Mouse (Mus musculus) erythroblast, embryonic 14.5 days (primary cell): ENCODE measurements around the gene 2310011J03Rik. TPM values are rescaled to one million over a fixed set of nuclear protein-coding genes. Genes with fewer than 3 reads are reported as not detected.

Source experiments
- H3K27me3 ChIP-seq: 2 replicates; pipeline ENCODE4 v1.6.1; 2012; ENCODE audit warnings: inconsistent platforms; ENCODE audit not compliant: control insufficient read depth
- H3K36me3 ChIP-seq: 2 replicates; pipeline ENCODE4 v1.6.1; 2012; ENCODE audit warnings: mild to moderate bottlenecking, inconsistent platforms; ENCODE audit not compliant: control insufficient read depth
- H3K4me1 ChIP-seq: 2 replicates; pipeline ENCODE4 v1.6.1; 2012; ENCODE audit warnings: inconsistent platforms; ENCODE audit not compliant: control insufficient read depth
- H3K4me3 ChIP-seq: replicated peaks from 2 replicates; pipeline ENCODE3; 2012; ENCODE audit warnings: moderate library complexity, mild to moderate bottlenecking, inconsistent platforms
- H3K9me3 ChIP-seq: 2 replicates; pipeline ENCODE4 v1.6.1; 2012; ENCODE audit warnings: low read length, inconsistent platforms, mixed read lengths; ENCODE audit not compliant: control insufficient read depth
- GATA1 ChIP-seq: IDR thresholded peaks from 2 replicates; pipeline ENCODE4 v1.6.1; 2012; ENCODE audit warnings: low read length, inconsistent platforms, mixed read lengths
- TAL1 ChIP-seq: IDR thresholded peaks from 3 replicates; pipeline ENCODE4 v1.6.1; 2012; ENCODE audit warnings: low read length, inconsistent platforms, mixed read lengths
- polyA plus RNA-seq: library from polyadenylated mRNA; stranded (reverse); fragments of >175 nt; gene quantifications from 2 replicates; pipeline ENCODE4 v1.2.3, GENCODE M21; 2012

Gene 2310011J03Rik
- polyA plus RNA-seq, 1 experiment: 12.9 TPM

DNA sequence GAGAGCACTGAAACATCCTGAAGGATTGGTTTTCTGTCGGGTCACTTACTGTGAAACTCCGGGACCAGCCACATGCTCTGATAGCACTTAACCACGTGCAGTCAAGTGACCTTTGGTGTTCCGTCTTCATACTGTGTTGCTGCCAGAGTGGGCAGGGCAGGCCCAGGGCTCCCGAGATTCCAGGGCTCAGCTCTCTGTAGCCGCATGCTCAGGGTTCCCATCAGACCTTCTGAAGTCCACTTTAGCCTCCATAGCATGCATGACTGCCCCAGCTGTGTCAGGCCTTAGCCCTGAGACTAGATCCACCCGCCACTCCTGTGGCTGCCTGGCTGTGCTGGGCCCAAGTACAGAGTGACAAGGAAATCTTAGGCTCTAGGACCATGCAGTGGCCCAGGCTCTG is 39.0 kb downstream of the 2310011J03Rik start:
- TF ChIP-seq GATA1 (no peak), TAL1 (no peak)
- Histone ChIP-seq H3K9me3 (no peaks in the 10 kb centered on the region), H3K4me3 (no peak overlapping the region), H3K27me3 (no peaks in the 10 kb centered on the region), H3K4me1 (peaks cover 21% of the 10 kb centered on the region), H3K36me3 (peaks cover 99% of the 10 kb centered on the region)

DNA sequence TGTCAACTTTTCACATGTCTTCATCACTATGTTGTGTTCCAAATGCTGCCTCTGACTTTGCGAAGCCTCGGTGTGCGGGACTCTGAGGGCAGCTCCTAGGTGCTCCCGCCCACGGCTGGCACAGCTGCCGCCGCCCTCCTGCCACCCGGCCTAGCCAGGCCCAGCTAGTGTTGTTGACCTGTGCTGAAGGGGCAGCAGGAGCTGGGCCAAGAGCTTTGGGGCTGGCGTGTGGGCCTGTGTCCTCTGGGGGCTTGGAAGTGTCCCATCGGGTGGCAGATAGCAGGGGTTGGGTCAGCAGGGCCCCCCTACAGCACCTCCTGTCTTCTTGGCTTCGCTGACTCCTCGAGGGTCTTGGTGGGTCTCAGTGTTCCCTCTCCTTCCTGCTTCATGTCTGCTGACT is 41.1 kb downstream of the 2310011J03Rik start:
- Histone ChIP-seq H3K4me1 (peaks cover 28% of the 10 kb centered on the region), H3K36me3 (peaks cover 99% of the 10 kb centered on the region)

DNA sequence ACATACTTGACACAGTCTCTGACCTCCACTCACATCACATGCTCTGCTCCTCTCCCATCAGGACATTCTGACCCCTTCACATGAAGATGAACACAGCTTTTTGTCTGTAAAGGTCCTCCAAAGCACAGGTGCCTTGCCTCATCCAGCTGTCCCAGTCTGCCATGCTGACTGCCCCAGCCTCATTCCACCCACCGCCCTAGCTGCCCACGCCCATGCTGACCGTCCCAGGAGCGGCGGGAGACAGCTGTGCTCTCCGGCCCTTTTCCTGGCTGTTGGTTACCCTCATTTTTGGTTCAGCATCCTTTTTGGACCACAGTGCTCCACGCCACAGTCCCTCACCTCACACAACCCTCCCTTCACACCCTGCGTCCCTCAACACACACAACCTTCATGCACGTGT is 41.9 kb downstream of the 2310011J03Rik start:
- TF ChIP-seq GATA1 (no peak), TAL1 (no peak)
- peaks cover 37% of the 10 kb centered on the region for H3K4me1 ChIP-seq
- H3K9me3 ChIP-seq: no peaks in the 10 kb centered on the region
- H3K27me3 ChIP-seq: no peaks in the 10 kb centered on the region
- peaks cover 99% of the 10 kb centered on the region for H3K36me3 ChIP-seq
- no peak overlapping the region for H3K4me3 ChIP-seq

More for the DNA sequence above, 41.1 kb downstream of the 2310011J03Rik start:
- TF ChIP-seq GATA1: no peak
- no peak for TF ChIP-seq TAL1
- H3K4me3 ChIP-seq: no peak overlapping the region
- no peaks in the 10 kb centered on the region for H3K27me3 ChIP-seq
- H3K9me3 ChIP-seq: no peaks in the 10 kb centered on the region

DNA sequence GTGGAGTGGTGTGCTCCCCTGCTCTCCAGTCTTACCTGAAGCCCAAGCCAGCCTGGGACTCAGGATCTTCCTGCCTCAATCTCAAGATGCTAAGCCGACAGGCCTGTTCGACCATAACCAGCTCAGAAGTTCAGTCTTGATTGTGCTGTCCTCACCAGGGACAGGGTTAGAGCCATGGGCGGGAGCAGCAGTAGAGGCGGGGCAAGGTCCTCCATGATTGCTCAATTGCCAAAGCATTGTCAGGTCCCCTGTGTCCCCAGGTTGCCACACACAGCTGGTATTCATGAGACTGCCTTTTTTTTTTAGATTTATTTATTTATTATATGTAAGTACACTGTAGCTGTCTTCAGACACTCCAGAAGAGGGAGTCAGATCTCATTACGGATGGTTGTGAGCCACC is 44.1 kb downstream of the 2310011J03Rik start:
- Histone ChIP-seq H3K36me3 (peaks cover 97% of the 10 kb centered on the region), H3K27me3 (no peaks in the 10 kb centered on the region), H3K9me3 (no peaks in the 10 kb centered on the region), H3K4me1 (peaks cover 44% of the 10 kb centered on the region), H3K4me3 (no peak overlapping the region)
- TF ChIP-seq GATA1: no peak
- no peak for TF ChIP-seq TAL1

DNA sequence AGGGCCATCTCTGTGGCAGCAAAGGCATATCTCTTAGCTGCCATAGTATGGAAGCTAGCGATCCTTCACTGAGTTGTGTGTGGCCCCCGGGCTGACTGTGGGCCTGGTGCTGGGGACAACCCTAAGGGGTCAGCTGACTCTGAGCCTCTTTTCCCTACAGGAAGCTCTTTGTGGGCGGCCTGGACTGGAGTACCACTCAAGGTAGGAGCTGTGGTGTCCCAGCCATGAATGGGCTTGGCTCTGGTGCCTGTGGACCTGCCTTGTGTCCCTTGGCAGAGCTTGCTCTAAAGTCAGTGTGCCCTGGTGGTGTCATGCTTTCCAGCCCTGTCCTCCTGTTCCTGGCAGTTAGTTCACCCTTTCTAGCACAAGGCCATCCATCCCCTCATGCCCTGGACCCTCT is 46.5 kb downstream of the 2310011J03Rik start:
- H3K4me3 ChIP-seq: no peak overlapping the region
- no peaks in the 10 kb centered on the region for H3K9me3 ChIP-seq
- no peaks in the 10 kb centered on the region for H3K27me3 ChIP-seq
- H3K4me1 ChIP-seq: peaks cover 63% of the 10 kb centered on the region
- peaks cover 97% of the 10 kb centered on the region for H3K36me3 ChIP-seq
- TF ChIP-seq TAL1 (no peak), GATA1 (no peak)

DNA sequence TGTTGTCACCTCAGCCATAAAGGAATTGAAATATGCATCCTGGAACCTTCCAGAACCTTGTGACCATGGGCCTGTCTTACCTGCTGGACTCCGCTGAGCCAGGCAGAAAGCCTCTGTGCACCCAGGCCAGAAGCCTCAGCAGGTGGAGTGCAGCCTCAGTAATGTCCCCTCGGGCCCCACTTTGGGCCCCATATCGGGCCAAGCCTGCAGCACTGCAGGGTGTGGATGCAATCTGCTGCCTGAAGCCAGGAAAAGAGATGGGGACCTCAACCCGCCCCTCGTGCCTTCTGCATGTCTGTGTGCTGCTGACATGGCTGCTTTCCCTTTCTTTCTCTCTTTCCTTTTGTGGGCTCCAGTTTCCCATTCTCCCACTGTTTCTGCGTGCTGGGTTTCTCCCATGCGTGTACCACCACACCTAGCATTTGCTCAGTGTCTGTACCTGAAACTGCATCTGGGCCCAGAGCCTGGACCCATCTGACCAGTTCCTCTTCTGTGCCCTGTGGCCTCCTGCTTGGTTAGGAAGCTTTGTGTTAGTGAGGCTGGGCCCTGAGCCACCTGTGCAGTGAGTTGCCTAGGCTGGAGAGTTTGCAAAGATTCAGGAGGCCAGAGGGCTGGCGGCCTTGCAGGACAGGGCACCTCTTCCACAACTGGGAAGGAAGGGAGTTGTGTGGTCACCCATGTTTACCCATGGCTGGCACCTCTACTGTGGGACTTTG is 48.3 kb downstream of the 2310011J03Rik start:
- no peaks in the 10 kb centered on the region for H3K9me3 ChIP-seq
- peaks cover 96% of the 10 kb centered on the region for H3K36me3 ChIP-seq
- H3K4me1 ChIP-seq: peaks cover 80% of the 10 kb centered on the region
- H3K4me3 ChIP-seq: peak overlapping the region; percentile 56
- TF ChIP-seq GATA1 (no peak), TAL1 (no peak; the same call in 2 of the 3 replicates)
- H3K27me3 ChIP-seq: no peaks in the 10 kb centered on the region

DNA sequence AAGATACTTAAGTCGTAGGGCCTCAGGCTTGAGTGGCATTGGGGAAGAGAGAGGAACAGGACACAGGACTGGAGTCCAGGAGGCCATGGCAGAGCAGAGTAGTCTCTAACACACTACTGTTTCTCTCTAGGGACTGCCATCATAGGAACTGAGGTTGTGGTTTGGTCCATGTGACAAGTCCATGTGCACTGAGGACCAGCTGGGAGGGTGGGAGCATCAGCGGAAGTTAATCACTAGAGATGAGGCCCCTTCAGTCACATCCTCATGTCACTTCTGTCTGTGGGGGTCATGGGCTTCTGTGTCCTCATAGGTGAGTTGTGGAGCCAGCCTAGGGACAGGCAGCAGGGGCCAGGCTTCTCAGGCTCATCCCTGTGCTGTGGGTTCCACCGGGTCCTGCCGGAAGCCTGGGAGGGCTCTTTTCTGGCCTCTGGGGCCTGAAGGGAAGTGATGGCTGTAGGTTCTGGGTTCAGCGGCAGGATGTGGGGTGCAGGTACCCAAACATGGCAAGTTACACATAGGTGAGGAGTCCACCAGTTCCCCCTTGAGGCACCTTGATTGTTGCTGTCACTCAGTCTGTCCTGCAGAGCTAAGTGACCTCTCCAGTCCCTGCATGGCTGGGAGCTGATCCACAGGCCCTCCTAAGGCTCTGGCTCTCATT is 49.0 kb downstream of the 2310011J03Rik start:
- H3K4me3 ChIP-seq: peak overlapping the region; percentile 56
- H3K4me1 ChIP-seq: peaks cover 85% of the 10 kb centered on the region
- H3K9me3 ChIP-seq: no peaks in the 10 kb centered on the region
- H3K36me3 ChIP-seq: peaks cover 96% of the 10 kb centered on the region
- TF ChIP-seq GATA1 (no peak), TAL1 (no peak)
- H3K27me3 ChIP-seq: no peaks in the 10 kb centered on the region

DNA sequence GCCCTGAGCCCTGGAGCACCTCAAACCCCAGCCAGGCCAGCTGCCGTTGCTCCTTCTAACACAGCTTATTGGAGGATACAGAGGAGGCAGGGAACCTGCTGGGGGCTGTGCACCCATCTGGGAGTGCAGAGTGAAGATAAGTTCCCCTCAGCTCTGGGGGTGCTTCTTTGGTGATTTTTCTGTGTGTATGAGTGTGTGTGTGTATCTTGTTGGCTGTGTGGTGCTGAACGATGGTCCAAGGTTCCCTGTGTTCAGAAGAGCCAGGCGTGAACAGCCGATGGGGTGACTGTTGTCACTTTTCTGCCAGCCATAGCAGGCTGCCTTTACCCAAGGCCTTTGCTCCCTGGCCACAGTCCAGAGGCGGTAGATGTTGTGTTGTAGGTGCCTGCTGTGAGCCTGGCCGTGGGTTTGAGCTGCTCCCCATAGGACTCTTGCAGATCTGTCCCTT is 49.6 kb downstream of the 2310011J03Rik start:
- no peaks in the 10 kb centered on the region for H3K27me3 ChIP-seq
- H3K4me1 ChIP-seq: peaks cover 88% of the 10 kb centered on the region
- no peaks in the 10 kb centered on the region for H3K9me3 ChIP-seq
- peaks cover 94% of the 10 kb centered on the region for H3K36me3 ChIP-seq
- no peak for TF ChIP-seq TAL1
- no peak for TF ChIP-seq GATA1
- H3K4me3 ChIP-seq: peak overlapping the region; percentile 56

DNA sequence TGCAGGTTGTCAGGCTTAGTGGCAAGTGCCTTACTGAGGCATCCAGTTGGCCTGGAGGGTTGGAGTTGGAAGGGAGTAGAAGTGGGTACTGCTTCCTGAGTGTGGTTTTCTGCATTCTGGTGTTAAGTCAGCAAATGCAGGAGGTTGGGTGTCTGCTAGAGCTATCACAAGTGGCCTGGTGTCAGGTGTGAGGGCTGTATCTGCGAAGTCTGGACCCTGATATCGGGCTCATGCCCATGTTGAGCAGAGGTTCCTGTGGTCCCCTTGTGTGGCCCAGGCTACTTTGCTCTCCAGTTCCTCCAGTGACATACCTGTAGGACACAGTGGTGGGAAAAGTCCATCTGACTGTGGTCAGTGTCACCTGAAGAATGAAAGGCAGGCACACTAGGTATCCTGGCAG is 50.2 kb downstream of the 2310011J03Rik start:
- Histone ChIP-seq H3K27me3 (no peaks in the 10 kb centered on the region), H3K36me3 (peaks cover 88% of the 10 kb centered on the region), H3K4me3 (peak overlapping the region; percentile 56), H3K9me3 (no peaks in the 10 kb centered on the region), H3K4me1 (peaks cover 91% of the 10 kb centered on the region)
- no peak for TF ChIP-seq TAL1
- no peak for TF ChIP-seq GATA1

Other genes starting within 250 kb of the 2310011J03Rik start
- gene Sbno2, start 215.0 kb downstream of the 2310011J03Rik start, polyA plus RNA-seq: 3.4 and 3.9 TPM in 2 replicates
- 69.2 and 71.6 TPM in 2 replicates for gene Stk11, start 204.7 kb downstream of the 2310011J03Rik start, polyA plus RNA-seq
- gene Atp5d, start 181.9 kb downstream of the 2310011J03Rik start, polyA plus RNA-seq: 139 and 144 TPM in 2 replicates
- gene Cbarp, start 179.7 kb downstream of the 2310011J03Rik start, polyA plus RNA-seq: 0.15 and 0.52 TPM in 2 replicates
- gene Midn, start 172.3 kb downstream of the 2310011J03Rik start, polyA plus RNA-seq: 7.0 and 9.3 TPM in 2 replicates
- 3.9 and 4.3 TPM in 2 replicates for gene Cirbp, start 154.6 kb downstream of the 2310011J03Rik start, polyA plus RNA-seq
- gene 1600002K03Rik, start 147.6 kb downstream of the 2310011J03Rik start, polyA plus RNA-seq: 0.60 and 0.99 TPM in 2 replicates
- gene Efna2, start 141.1 kb downstream of the 2310011J03Rik start, polyA plus RNA-seq: 0.10 and 0.16 TPM in 2 replicates
- 4.2 and 4.7 TPM in 2 replicates for gene Mum1, start 94.1 kb downstream of the 2310011J03Rik start, polyA plus RNA-seq
- gene Ndufs7, start 71.4 kb downstream of the 2310011J03Rik start, polyA plus RNA-seq: 19.0 and 28.9 TPM in 2 replicates
- gene Gamt, start 59.5 kb downstream of the 2310011J03Rik start, polyA plus RNA-seq: 0.11 and 0.20 TPM in 2 replicates
- 76.5 and 84.5 TPM in 2 replicates for gene Dazap1, start 59.1 kb downstream of the 2310011J03Rik start, polyA plus RNA-seq
- 998 and 1,528 TPM in 2 replicates for gene Rps15, start 28.1 kb downstream of the 2310011J03Rik start, polyA plus RNA-seq
- under 0.01 TPM in 1 of 2 replicates, not detected in the other for gene Apc2, start 24.6 kb downstream of the 2310011J03Rik start, polyA plus RNA-seq
- gene Pcsk4, start 9.0 kb upstream of the 2310011J03Rik start, polyA plus RNA-seq: 0.55 and 0.65 TPM in 2 replicates
- 18.8 and 21.4 TPM in 2 replicates for gene Reep6, start 9.4 kb upstream of the 2310011J03Rik start, polyA plus RNA-seq
- 2.2 and 2.6 TPM in 2 replicates for gene Adamtsl5, start 27.9 kb upstream of the 2310011J03Rik start, polyA plus RNA-seq
- gene Plk5, start 35.9 kb upstream of the 2310011J03Rik start, polyA plus RNA-seq: not detected in 2 replicates
- gene Mex3d, start 67.1 kb upstream of the 2310011J03Rik start, polyA plus RNA-seq: 0.53 and 0.55 TPM in 2 replicates
- 24.1 and 26.2 TPM in 2 replicates for gene Mbd3, start 79.0 kb upstream of the 2310011J03Rik start, polyA plus RNA-seq
- 197 and 289 TPM in 2 replicates for gene Uqcr11, start 86.3 kb upstream of the 2310011J03Rik start, polyA plus RNA-seq
- gene Tcf3, start 113.1 kb upstream of the 2310011J03Rik start, polyA plus RNA-seq: 61.1 and 64.8 TPM in 2 replicates
- not detected in 2 replicates for gene Onecut3, start 174.3 kb upstream of the 2310011J03Rik start, polyA plus RNA-seq
- 0.01 and 0.03 TPM in 2 replicates for gene Atp8b3, start 218.6 kb upstream of the 2310011J03Rik start, polyA plus RNA-seq
- gene Rexo1, start 241.0 kb upstream of the 2310011J03Rik start, polyA plus RNA-seq: 14.5 and 15.5 TPM in 2 replicates